Mouse (Mus musculus): Measurements from ENCODE around the gene 1700031F05Rik.
"Not testable (repeated sequence)": the region's sequence is repeated elsewhere in the genome, so short reads cannot be mapped to it uniquely, and the experiment has no call there.

The 1700031F05Rik gene

DNA sequence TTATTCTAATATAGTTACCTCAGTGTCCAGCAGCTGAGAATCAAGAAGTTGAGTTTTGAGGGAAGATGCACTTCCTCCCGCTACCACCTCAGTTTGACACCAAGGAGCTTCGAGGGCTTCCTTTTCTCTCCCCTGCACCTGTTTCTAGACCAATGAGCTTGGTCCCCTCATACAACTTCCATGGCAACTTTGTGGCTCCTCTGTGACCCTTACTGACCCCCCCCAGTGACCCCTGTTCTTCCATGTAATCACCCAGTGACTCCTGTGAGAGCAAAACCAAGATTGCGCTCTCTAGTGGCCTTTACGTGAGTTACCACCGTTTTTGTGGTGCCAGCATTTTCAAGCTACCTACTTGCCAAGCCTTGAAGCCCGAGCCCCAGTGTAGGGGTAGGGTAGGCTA, at the start of gene 1700031F05Rik:
TSS of gene 1700031F05Rik (minus strand) at position 101 of the 400 bp plus-strand sequence.
- no peak for DNase-seq

DNA sequence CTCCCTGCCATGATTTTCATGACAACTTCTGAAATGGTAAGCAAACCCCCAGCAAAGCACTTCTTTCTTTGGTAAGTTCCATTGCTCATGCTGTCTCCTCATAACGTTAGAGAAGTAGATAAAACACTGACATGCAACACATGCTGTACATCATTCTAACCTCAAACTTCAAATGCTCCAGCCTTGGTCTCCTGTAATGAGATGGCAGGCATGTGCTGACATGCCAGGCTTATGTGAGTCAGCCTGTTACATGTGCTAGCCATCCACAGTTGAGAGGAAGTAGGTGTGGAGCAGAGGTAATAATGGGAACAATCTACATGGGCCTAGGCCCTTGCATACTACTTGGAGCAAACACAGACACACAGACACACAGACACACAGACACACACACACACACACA, 47.1 kb upstream of the 1700031F05Rik start:
- DNase-seq: not testable (repeated sequence)

DNA sequence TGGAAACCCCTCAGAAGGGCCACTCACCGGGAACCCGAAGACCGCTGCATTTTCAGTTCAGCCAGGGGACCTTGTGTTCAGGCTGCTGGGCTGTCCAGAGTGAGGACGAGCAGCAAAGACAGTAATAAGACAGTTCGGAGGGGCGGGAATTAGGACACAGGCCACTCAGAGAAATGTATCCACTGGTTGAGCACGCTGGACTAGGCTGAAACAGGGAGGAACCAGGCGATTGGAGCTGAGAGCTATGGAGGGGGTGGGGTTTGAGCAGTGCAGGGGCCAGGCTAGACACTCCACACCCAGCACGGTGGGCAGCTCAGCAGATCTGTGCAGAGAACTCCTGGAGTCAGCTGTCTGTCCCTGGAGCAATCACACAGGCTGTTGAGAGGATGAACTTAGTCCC, 40.8 kb upstream of the 1700031F05Rik start, which contains the start of the genes Dmrtc1a and 1700011M02Rik:
TSS of gene Dmrtc1a (minus strand) at position 101 of the 400 bp plus-strand sequence.
TSS of gene 1700011M02Rik (plus strand) at position 319 of the 400 bp plus-strand sequence.
- DNase-seq: not testable (repeated sequence)

DNA sequence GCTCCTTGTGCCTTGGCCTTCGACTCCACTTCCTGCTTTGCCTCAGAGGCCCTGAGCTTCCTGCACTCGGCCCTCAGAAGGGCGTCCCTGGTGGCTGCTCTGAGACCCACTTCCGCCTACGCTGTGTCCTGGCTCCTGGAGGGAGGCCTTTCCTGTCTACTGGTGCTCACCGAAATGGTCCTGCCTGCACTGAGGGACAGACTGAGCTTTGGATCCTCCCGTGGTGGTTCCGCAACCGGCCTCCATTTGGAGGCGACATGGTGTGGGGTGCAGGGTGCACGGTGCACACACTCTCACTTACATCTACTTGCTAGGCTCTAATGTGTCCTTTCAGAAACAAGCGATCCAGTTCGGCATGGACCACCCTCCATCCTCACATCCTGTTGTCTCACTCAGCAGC, 13.3 kb downstream of the 1700031F05Rik start, which contains the start of gene Dmrtc1c2:
TSS of gene Dmrtc1c2 (minus strand) at position 101 of the 400 bp plus-strand sequence.
- not testable (repeated sequence) for DNase-seq

DNA sequence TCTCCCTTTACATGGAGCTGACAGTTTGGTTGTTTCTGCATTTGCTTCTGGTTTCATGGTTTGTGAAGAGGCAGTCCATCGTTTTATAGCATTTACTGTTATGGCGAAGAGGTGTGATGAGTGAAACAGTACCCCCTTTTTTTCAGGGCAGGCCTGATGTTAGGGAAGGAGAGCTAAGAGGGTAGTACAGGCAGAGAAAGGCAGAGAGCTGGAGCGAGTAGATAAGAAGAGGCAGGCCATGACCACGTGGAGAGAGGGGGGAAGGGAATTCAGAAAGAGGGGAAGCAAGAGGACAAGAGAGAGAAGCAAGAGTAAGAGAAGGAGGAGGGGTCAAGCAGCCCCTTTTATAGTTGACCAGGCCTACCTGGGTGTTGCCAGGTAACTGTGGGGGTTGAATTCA, 55.5 kb downstream of the 1700031F05Rik start:
- no peak for DNase-seq
